Mouse (Mus musculus): ENCODE results near the gene Rad51. TPM values are rescaled to one million over a fixed set of nuclear protein-coding genes. Genes with fewer than 3 reads are reported as not detected.

Rad51 gene
- polyA plus RNA-seq, 1 experiment from 2014 or later: 51.9 TPM

- Histone ChIP-seq H3K27ac (ENCODE audit: low read depth, low read length) (no peak overlapping the region), H3K9ac (ENCODE audit: low read depth, low read length) (no peak overlapping the region), H3K4me1 (ENCODE audit: control insufficient read depth, insufficient read depth, low read length) (peaks cover 42% of the 10 kb centered on the region), H3K4me3 (ENCODE audit: low read length) (no peak overlapping the region), H3K27me3 (ENCODE audit: control insufficient read depth, insufficient read depth, low read length) (peaks cover 3% of the 10 kb centered on the region; the same call in 1 of the 2 replicates), H3K4me2 (replicated peaks; ENCODE audit: low read depth, low read length) (no peak overlapping the region), H3K36me3 (ENCODE audit: control insufficient read depth, insufficient read depth, low read length) (no peaks in the 10 kb centered on the region), H3K9me3 (ENCODE audit: control insufficient read depth, low read length) (0 out of 2 replicates have a peak, but pooled peaks cover 2% of the 10 kb centered on the region)
- 86% methylated on average over 2 of the region's 2 CpGs for WGBS
- no peak for ATAC-seq (ENCODE audit: low FRiP score, low TSS enrichment)
These were observed 57.7 kb downstream of the Rad51 start for GRCm38 (mm10) chr2:119170282-119170681.

- WGBS: 53% methylated on average over 8 of the region's 8 CpGs
- ATAC-seq (ENCODE audit: low FRiP score, low TSS enrichment): no peak
- H3K4me2 ChIP-seq (replicated peaks; ENCODE audit: low read depth, low read length): no peak overlapping the region
- no peak overlapping the region for H3K4me3 ChIP-seq (ENCODE audit: low read length)
- H3K9ac ChIP-seq (ENCODE audit: low read depth, low read length): no peak overlapping the region
- no peaks in the 10 kb centered on the region for H3K9me3 ChIP-seq (ENCODE audit: control insufficient read depth, low read length)
- peaks cover 43% of the 10 kb centered on the region for H3K4me1 ChIP-seq (ENCODE audit: control insufficient read depth, insufficient read depth, low read length)
- peaks cover 3% of the 10 kb centered on the region; the same call in 1 of the 2 replicates for H3K27me3 ChIP-seq (ENCODE audit: control insufficient read depth, insufficient read depth, low read length)
- H3K27ac ChIP-seq (ENCODE audit: low read depth, low read length): no peak overlapping the region
- H3K36me3 ChIP-seq (ENCODE audit: control insufficient read depth, insufficient read depth, low read length): no peaks in the 10 kb centered on the region
These were observed 59.0 kb downstream of the Rad51 start for GRCm38 (mm10) chr2:119171574-119171973.

GRCm38 (mm10) chr2:119172446-119172845 lies 59.9 kb downstream of the Rad51 start:
- no peak overlapping the region; the same call in 1 of the 2 replicates for H3K9ac ChIP-seq (ENCODE audit: low read depth, low read length)
- H3K27me3 ChIP-seq (ENCODE audit: control insufficient read depth, insufficient read depth, low read length): peaks cover 3% of the 10 kb centered on the region; the same call in 1 of the 2 replicates
- H3K9me3 ChIP-seq (ENCODE audit: control insufficient read depth, low read length): no peaks in the 10 kb centered on the region
- no peak for ATAC-seq (ENCODE audit: low FRiP score, low TSS enrichment)
- peaks cover 35% of the 10 kb centered on the region for H3K4me1 ChIP-seq (ENCODE audit: control insufficient read depth, insufficient read depth, low read length)
- WGBS: 84% methylated on average over 7 of the region's 7 CpGs
- H3K4me2 ChIP-seq (replicated peaks; ENCODE audit: low read depth, low read length): no peak overlapping the region
- peak overlapping the region; percentile 20 for H3K27ac ChIP-seq (ENCODE audit: low read depth, low read length)
- no peak overlapping the region for H3K4me3 ChIP-seq (ENCODE audit: low read length)
- no peaks in the 10 kb centered on the region for H3K36me3 ChIP-seq (ENCODE audit: control insufficient read depth, insufficient read depth, low read length)

- whole genome bisulfite sequencing: 7% methylated on average over 13 of the region's 13 CpGs
- Histone ChIP-seq H3K9ac (ENCODE audit: low read depth, low read length) (peak overlapping the region; percentile 18; the same call in 1 of the 2 replicates), H3K9me3 (ENCODE audit: control insufficient read depth, low read length) (no peaks in the 10 kb centered on the region), H3K4me2 (replicated peaks; ENCODE audit: low read depth, low read length) (peak overlapping the region; percentile 22; the same call in 1 of the 2 replicates), H3K36me3 (ENCODE audit: control insufficient read depth, insufficient read depth, low read length) (no peaks in the 10 kb centered on the region), H3K27ac (ENCODE audit: low read depth, low read length) (peak overlapping the region; percentile 20), H3K4me3 (ENCODE audit: low read length) (no peak overlapping the region), H3K27me3 (ENCODE audit: control insufficient read depth, insufficient read depth, low read length) (no peaks in the 10 kb centered on the region), H3K4me1 (ENCODE audit: control insufficient read depth, insufficient read depth, low read length) (peaks cover 32% of the 10 kb centered on the region)
- ATAC-seq (ENCODE audit: low FRiP score, low TSS enrichment): peak; percentile 56
These were observed 60.4 kb downstream of the Rad51 start for GRCm38 (mm10) chr2:119172862-119173576.

GRCm38 (mm10) chr2:119173991-119174651 lies 61.5 kb downstream of the Rad51 start, which contains the start of gene Gm14137:
Gm14137 (plus strand) TSS chr2:119174509.
- Histone ChIP-seq H3K9ac (ENCODE audit: low read depth, low read length) (peak within 1 kb of the TSS; percentile 18; the same call in 1 of the 2 replicates), H3K27ac (ENCODE audit: low read depth, low read length) (peak within 1 kb of the TSS; percentile 52; the same call in 1 of the 2 replicates), H3K4me1 (ENCODE audit: control insufficient read depth, insufficient read depth, low read length) (peaks cover 32% of the 10 kb centered on the region), H3K27me3 (ENCODE audit: control insufficient read depth, insufficient read depth, low read length) (no peaks in the 10 kb centered on the region), H3K4me3 (ENCODE audit: low read length) (no peak within 1 kb of the TSS), H3K36me3 (ENCODE audit: control insufficient read depth, insufficient read depth, low read length) (peaks cover 2% of the 10 kb centered on the region; the same call in 1 of the 2 replicates), H3K4me2 (replicated peaks; ENCODE audit: low read depth, low read length) (no peak within 1 kb of the TSS), H3K9me3 (ENCODE audit: control insufficient read depth, low read length) (no peaks in the 10 kb centered on the region)
- no peak for ATAC-seq (ENCODE audit: low FRiP score, low TSS enrichment)
- 44% methylated on average over 8 of the region's 8 CpGs for WGBS

- Histone ChIP-seq H3K4me1 (ENCODE audit: control insufficient read depth, insufficient read depth, low read length) (peaks cover 32% of the 10 kb centered on the region), H3K27me3 (ENCODE audit: control insufficient read depth, insufficient read depth, low read length) (no peaks in the 10 kb centered on the region), H3K36me3 (ENCODE audit: control insufficient read depth, insufficient read depth, low read length) (peaks cover 7% of the 10 kb centered on the region; the same call in 1 of the 2 replicates), H3K4me2 (replicated peaks; ENCODE audit: low read depth, low read length) (no peak overlapping the region), H3K9ac (ENCODE audit: low read depth, low read length) (no peak overlapping the region), H3K9me3 (ENCODE audit: control insufficient read depth, low read length) (no peaks in the 10 kb centered on the region), H3K27ac (ENCODE audit: low read depth, low read length) (no peak overlapping the region), H3K4me3 (ENCODE audit: low read length) (no peak overlapping the region)
- no peak for ATAC-seq (ENCODE audit: low FRiP score, low TSS enrichment)
- 43% methylated on average over 14 of the region's 14 CpGs for WGBS
These were observed 62.3 kb downstream of the Rad51 start for GRCm38 (mm10) chr2:119174866-119175265.

- H3K9me3 ChIP-seq (ENCODE audit: control insufficient read depth, low read length): no peaks in the 10 kb centered on the region
- H3K27me3 ChIP-seq (ENCODE audit: control insufficient read depth, insufficient read depth, low read length): no peaks in the 10 kb centered on the region
- no peak overlapping the region for H3K4me3 ChIP-seq (ENCODE audit: low read length)
- no peak overlapping the region; the same call in 1 of the 2 replicates for H3K9ac ChIP-seq (ENCODE audit: low read depth, low read length)
- peaks cover 32% of the 10 kb centered on the region for H3K4me1 ChIP-seq (ENCODE audit: control insufficient read depth, insufficient read depth, low read length)
- no peak overlapping the region for H3K4me2 ChIP-seq (replicated peaks; ENCODE audit: low read depth, low read length)
- WGBS: 62% methylated on average over 6 of the region's 6 CpGs
- peaks cover 14% of the 10 kb centered on the region; the same call in 1 of the 2 replicates for H3K36me3 ChIP-seq (ENCODE audit: control insufficient read depth, insufficient read depth, low read length)
- ATAC-seq (ENCODE audit: low FRiP score, low TSS enrichment): no peak
- no peak overlapping the region for H3K27ac ChIP-seq (ENCODE audit: low read depth, low read length)
These were observed 63.0 kb downstream of the Rad51 start for GRCm38 (mm10) chr2:119175614-119176013.

GRCm38 (mm10) chr2:119176761-119177160 lies 64.2 kb downstream of the Rad51 start:
- no peak overlapping the region for H3K27ac ChIP-seq (ENCODE audit: low read depth, low read length)
- 66% methylated on average over 3 of the region's 3 CpGs for WGBS
- no peak overlapping the region for H3K9ac ChIP-seq (ENCODE audit: low read depth, low read length)
- H3K36me3 ChIP-seq (ENCODE audit: control insufficient read depth, insufficient read depth, low read length): peaks cover 18% of the 10 kb centered on the region; the same call in 1 of the 2 replicates
- H3K9me3 ChIP-seq (ENCODE audit: control insufficient read depth, low read length): no peaks in the 10 kb centered on the region
- H3K27me3 ChIP-seq (ENCODE audit: control insufficient read depth, insufficient read depth, low read length): no peaks in the 10 kb centered on the region
- H3K4me3 ChIP-seq (ENCODE audit: low read length): no peak overlapping the region
- H3K4me2 ChIP-seq (replicated peaks; ENCODE audit: low read depth, low read length): no peak overlapping the region
- ATAC-seq (ENCODE audit: low FRiP score, low TSS enrichment): no peak
- peaks cover 32% of the 10 kb centered on the region for H3K4me1 ChIP-seq (ENCODE audit: control insufficient read depth, insufficient read depth, low read length)

All from kidney, embryonic 14.5 days (tissue).